Mouse (Mus musculus): ENCODE data around the gene Zfp639. TPM values are rescaled to one million over a fixed set of nuclear protein-coding genes. Genes with fewer than 3 reads are reported as not detected.

Zfp639 gene
- 37.0 and 38.9 TPM in 2 replicates for total RNA-seq (2021)
- long read RNA-seq, experiment 1, transcript Zfp639-202 (7 exons, 1,988 nt), result major isoform, 24 of 45 reads
- long read RNA-seq, experiment 1, partial matches to known transcripts, result 0 of 45 reads
- long read RNA-seq, experiment 1, other reads (novel, unspliced or antisense), result 15 of 45 reads
- long read RNA-seq, experiment 2, transcript Zfp639-202 (7 exons, 1,988 nt), result major isoform, 10 of 20 reads
- long read RNA-seq, experiment 2, partial matches to known transcripts, result 3 of 20 reads
- long read RNA-seq, experiment 2, other reads (novel, unspliced or antisense), result 7 of 20 reads

DNA sequence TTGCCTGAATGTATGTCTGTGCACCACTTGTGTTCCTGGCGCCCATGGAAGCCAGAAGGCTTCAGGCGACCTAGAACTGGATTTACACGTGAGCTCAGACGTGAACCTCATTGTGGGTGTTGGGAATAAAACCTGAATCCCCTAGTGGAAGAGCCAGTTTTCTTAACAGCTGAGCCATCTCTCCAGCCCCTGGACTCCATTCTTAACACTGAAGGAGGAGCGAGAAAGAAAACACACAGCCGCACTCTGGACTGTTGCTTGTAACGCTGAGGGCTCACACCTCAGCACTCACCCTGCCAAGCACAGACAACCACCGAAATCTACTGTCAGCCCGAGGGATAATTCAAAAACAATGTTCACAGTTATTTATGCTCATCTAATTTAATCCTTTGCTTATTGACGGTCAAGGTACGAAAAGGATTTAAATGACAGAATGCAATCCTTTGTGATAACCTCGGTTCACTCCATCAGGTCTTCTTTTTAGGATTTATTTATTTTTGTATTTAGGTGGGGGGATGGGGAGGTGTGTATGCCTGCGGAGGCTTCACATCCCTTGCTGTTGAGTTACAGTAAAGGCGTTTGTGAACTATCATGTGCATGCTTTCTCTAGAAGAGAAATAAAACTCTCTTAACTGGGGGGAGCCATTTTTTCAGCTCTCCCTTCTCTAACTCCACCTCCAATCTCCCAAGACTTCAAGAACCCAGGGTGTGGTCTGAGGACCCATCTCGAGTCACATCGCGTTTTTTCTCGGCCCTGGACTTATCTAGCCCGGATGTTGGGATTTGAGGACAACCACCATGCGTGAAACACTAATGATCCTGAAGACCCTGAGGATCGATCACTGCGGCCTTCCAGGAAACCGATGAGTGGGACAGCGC is at the start of gene Zfp639:
Gene Zfp639 (plus strand): TSS at position 764 of the 879 bp plus-strand sequence.
- no peak for DNase-seq

- no peak for DNase-seq
Observed at GRCm38 (mm10) chr3:32467321-32467720, 42.7 kb upstream of the Zfp639 start.

DNA sequence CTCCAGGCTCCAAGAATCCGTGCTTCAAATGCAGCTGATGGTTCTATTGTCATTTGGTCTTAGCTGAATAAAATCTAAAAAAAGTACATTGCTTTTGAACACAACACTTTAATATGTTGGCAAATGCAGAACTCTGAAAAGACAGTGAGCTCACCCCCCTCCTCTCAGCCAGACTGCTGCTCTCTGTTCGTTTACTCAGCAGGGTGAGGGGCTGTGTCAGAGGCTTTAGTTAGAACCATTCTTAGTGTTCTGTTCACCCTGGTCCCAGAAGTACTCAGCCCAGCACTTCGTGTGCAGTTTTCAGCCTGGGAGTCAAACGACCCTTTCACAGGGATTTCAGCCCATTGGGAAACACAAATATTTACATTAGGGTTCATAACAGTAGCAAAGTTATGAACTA is 41.6 kb upstream of the Zfp639 start:
- no peak for DNase-seq

- no peak for DNase-seq
Observed at GRCm38 (mm10) chr3:32470449-32470848, 39.6 kb upstream of the Zfp639 start.

DNA sequence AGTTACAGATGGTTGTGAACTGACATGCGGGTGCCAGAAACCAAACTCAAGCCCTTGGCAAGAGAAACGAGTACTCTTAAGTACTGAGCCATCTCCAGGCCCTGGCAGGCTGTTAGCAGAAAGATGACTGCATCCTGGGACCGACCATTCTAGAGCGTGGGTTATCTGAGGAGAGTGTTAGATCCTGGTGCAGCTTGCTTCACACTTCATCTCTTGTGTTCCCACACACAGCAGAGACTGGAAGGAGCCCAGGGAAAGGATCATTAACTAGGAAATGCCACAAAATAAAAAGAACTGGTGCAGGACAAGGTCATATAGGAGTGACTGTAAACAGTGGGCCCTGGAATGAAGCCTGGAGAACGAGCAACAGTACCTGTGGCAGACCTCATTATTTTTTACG is 39.0 kb upstream of the Zfp639 start:
- DNase-seq, result no peak

GRCm38 (mm10) chr3:32472191-32472900 is 37.7 kb upstream of the Zfp639 start:
- DNase-seq, result peak; percentile 8

DNA sequence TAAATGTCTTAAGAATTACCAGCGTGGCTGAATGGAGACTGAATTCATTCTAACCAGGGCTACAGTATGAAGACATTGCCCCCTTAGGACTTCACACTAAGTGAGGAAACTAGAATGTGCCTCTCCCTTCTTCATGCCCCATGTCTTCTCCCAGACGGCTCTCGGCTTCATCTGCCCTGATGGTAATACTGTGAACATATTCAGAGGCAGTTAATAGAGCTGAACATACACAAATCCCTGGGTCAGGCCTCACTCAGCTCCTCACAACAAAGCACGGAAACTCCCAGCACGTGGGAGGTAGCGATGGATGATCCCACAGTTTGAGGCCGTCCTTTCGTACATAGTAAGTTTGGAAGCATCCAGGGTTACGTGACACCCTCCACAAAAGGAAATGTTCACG is 36.9 kb upstream of the Zfp639 start:
- DNase-seq, result no peak

- no peak for DNase-seq
Observed at GRCm38 (mm10) chr3:32479961-32480360, 30.1 kb upstream of the Zfp639 start.

GRCm38 (mm10) chr3:32483035-32483434 is 27.0 kb upstream of the Zfp639 start:
- no peak for DNase-seq

DNA sequence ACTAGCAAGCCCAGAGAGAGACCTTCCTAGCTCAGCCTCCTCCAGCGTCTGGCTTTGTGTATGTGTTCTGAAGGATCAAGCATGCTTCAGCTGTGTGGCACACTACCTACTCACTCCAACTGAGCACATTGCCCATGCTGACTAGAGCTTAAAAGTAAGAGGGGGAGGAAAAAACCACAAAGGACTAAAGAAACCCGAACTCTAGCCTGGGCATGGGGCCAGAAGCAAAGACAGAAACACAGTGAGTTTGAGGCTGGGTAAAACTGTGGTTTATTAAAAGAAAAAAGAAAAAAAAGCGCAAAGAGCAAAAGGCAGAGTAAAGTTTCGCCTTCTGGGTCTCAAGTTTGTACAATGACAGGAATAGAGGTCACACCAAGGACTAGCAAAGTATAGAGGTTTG is 23.5 kb upstream of the Zfp639 start:
- no peak for DNase-seq

- DNase-seq, result no peak
Observed at GRCm38 (mm10) chr3:32488172-32488571, 21.9 kb upstream of the Zfp639 start.

DNA sequence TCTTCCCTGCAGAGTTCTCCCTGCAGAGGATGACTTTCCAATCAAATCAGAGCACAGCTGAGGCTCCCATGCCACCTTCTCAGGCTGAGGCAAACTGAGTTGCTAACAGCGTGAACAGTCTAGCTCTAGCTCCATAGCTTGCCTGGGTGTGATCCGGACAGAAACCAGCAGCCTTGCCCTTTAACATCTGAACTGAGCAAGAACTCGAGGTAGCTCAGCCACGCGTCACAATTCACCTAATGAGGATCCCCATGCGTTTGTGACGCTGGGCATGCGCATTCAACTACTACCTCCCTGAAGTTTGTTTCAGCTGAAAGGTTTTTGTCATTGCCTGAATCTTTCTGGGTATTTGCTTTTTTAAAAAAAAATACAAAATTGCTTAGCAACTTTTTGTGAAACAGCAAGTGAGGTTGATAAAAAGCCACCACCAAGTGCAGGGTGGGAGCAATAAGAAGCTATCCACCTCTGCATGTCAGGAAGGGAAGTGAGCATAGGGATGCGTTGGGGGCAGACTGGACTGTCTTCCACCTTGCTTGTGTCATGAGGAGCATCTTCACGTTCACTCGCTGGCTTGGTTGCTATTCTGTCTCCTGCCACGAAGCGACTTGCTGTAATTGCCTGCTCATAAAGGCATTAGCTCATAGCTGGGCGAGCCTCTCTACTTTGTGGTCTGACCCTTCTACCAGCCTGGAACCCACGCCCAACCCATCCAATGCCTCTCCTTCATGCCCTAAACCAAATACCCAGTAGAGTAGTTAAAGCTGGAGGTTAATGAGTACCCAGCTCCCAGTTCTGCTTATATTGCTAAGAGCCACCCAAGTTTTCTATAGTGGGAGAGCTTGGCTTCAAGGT is 19.8 kb upstream of the Zfp639 start:
- DNase-seq, result no peak

DNA sequence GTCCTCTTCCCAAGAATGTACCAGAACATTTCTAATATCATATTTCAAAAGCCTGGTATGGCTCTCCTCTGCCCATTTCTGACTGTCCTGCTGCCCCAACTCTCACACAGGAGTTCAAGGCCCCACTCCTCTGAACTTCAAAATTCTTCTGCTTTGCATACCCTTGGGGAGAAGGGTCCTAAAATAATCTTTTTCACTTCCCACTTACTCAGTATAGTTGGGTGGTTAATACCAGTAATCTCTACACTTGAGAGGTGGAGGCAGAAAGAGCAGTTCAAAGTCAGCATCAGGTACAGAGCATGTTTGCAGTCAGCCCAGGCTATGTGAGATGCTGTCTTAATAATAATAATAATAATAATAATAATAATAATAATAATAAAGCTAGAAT is 19.1 kb upstream of the Zfp639 start:
- DNase-seq, result no peak

DNA sequence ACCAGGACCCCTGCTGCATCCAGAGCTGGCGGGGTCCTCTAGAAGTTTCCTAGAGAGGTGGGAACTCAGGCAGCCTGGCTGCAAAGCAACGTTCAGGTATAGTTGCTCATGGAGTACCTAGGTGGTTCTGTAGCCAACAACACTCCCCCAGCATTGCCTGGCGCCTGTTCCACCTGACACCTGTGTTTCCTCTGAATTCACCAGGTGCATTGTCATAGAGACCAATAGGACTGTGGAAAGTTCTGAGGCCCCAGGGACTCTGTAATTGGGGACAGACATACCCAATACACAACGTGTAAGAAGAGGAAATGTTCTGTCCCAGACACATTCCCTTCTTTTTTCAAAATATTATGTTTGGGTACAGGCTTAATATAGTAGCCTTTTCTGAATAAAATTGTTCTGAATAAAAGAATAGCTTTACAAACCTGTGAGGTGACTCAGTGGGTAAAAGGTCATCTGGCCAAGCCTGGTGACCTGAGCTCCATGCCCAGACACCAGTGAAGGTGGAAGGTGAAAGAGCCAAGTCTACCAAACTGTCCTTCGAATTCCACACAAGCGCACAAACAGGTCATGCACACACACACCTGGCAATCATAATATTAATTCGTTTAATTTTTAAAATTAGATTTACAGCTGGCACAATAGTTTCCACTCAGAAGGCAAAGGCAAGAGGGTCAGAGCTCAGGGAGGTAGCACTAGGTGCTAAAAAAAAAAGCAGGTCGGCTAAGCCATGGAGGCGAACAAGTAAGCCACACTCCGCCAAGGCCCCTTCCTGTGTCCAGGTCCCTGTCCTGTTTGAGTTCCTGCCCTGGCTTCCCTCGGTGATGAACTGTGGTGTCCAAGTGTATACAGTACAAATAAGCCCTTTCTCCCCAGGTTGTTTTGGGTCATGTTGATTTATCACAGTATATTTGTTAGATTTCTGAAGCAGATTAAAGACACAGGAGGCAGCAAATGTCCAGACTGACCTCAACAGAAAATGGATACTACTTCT is 17.7 kb upstream of the Zfp639 start, which contains the start of gene Kcnmb3:
Gene Kcnmb3 (minus strand): TSS at position 135 of the 994 bp plus-strand sequence.
- DNase-seq, result no peak

GRCm38 (mm10) chr3:32494387-32495087 is 15.5 kb upstream of the Zfp639 start:
- no peak for DNase-seq

DNA sequence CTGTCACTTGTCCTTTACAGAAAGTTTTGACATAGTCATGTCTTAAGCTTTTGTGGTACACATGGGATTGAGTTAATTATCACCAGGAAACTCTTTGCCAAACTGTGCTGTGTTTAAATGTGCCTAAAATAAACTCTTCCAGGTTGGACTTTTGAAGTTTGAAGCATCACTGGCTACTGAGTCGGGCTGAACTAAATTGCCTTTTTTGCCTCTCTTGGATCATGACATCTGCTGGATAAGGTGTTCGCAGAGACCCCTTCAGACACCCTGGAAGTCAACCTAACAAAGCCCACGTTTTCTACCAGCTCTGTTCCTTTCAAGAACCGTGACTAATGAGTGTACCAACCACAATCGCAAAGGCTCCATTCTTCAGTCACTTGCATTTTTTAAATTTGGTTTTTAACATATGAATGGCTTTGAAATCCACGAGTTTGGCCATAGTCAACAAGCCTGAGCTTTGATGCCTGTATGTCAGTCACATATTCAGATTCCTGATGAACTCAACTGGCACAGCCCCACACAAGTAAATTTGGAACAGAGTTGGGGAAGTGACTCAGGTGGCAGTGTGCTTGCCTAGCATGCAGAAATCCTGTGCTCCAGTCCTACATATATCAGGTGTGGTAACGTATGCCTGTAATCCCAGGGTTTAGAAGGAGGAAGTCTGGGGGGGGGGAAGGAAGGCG is 14.8 kb upstream of the Zfp639 start:
- no peak for DNase-seq

DNA sequence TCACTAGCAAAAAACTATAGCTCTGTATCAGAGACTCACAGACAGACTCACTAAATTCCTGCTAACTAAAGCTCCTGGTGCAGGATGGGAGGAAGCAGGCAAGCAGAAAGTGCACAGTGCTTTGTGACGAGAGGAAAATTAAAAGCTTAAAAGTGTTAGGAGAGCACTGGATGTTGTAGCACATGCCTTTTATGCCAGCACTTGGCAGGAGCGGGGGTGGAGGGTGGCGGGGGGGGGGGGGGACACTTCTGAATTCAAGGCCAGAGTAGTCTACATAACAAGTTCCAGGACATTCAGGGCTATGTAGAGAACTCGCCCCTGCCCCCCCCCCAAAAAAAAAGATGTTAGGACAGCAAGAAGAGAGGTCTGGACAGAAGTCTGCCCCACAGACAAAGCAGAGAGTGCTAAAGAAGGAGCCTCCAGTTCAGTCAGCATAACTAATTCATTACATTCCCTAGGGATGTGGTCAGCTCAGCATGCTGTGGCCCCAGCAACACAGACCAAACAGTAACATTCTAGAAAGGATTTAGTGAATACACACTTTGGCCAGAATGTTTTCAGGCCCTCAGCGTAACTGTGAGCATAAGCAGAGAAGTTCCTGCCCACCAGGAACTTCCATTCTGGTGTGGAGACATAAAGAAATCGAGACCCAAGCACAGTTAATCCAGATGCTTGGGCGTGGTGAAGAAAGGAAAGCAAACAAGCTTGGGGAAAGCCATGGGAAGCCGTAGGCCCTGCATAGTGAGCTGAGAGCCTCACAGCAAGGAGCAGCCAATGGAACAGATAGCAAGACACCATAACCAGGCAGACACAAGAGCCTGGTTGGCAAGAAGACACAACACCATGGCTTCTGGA is 14.0 kb upstream of the Zfp639 start:
- DNase-seq, result no peak

- no peak for DNase-seq
Observed at GRCm38 (mm10) chr3:32496711-32497070, 13.4 kb upstream of the Zfp639 start.

Measured in adrenal gland, postnatal 14 days (tissue).